9 mouse cellular contexts compared by ENCODE assay signal in genomic region chr13:113871853-113872252, GRCm38 (mm10).
DNase-seq lines count a peak whose midpoint lies in the region; ATAC-seq and TF ChIP-seq lines count a peak whose summit lies in the region.
"Had no signal": no experiment of that assay in that cellular context is flagged by ENCODE, and none has a peak within 500 bp of the region (broad histone marks: within the 10 kb centered on the region; RNA-seq: fewer than 3 reads in every experiment).

No protein-coding gene starts in this region.

- H3K4me1 ChIP-seq in kidney, postnatal 0 days (replicated peaks; ENCODE audit: insufficient read depth, low read length), result 0 out of 2 replicates have a peak, but pooled peaks cover 2% of the 10 kb centered on the region
- H3K4me1 ChIP-seq in hindbrain, postnatal 0 days (ENCODE audit: insufficient read depth, low read length), result no peaks in the 10 kb centered on the region

- peak; percentile 71 for DNase-seq in testis, postnatal 10 days (ENCODE audit: low spot score)
- no peak for DNase-seq in testis, postnatal 14 days (ENCODE audit: low spot score)
- DNase-seq in heart, adult 8-10 months (ENCODE audit: low spot score), result peak; percentile 74
- no peak for DNase-seq in kidney, postnatal 0 days (ENCODE audit: low spot score)
- DNase-seq in skeletal muscle tissue, adult 2 months (ENCODE audit: low read depth, low spot score), result peak; percentile 64
- DNase-seq in hindbrain, postnatal 0 days (ENCODE audit: low spot score), result no peak
- no peak for DNase-seq in thymus, adult 18-20 months
- DNase-seq: midbrain, embryonic 14.5 days had no signal

- no peaks in the 10 kb centered on the region for H3K36me3 ChIP-seq in kidney, postnatal 0 days (ENCODE audit: insufficient read depth, low read length)
- no peaks in the 10 kb centered on the region for H3K36me3 ChIP-seq in hindbrain, postnatal 0 days (ENCODE audit: insufficient read depth, low read length)

- H3K4me2 ChIP-seq in kidney, postnatal 0 days (ENCODE audit: low read length), result peak overlapping the region; percentile 23; the same call in 1 of the 2 replicates
- H3K4me2 ChIP-seq in hindbrain, postnatal 0 days (ENCODE audit: low read depth, low read length), result no peak overlapping the region

- H3K9me3 ChIP-seq in kidney, postnatal 0 days (replicated peaks; ENCODE audit: low read length), result no peaks in the 10 kb centered on the region
- no peaks in the 10 kb centered on the region for H3K9me3 ChIP-seq in hindbrain, postnatal 0 days (ENCODE audit: low read length)

- no peaks in the 10 kb centered on the region for H3K27me3 ChIP-seq in kidney, postnatal 0 days (ENCODE audit: insufficient read depth, low read length)
- no peaks in the 10 kb centered on the region for H3K27me3 ChIP-seq in hindbrain, postnatal 0 days (ENCODE audit: insufficient read depth, low read length)

- 53% methylated on average over 13 of the region's 13 CpGs for WGBS in kidney, postnatal 0 days
- WGBS in hindbrain, postnatal 0 days, result 53% methylated on average over 13 of the region's 13 CpGs

- no peak for TF ChIP-seq CTCF in kidney, postnatal 0 days (IDR thresholded peaks at IDR 0.05; ENCODE audit: low read depth)
- TF ChIP-seq CTCF in hindbrain, postnatal 0 days (IDR thresholded peaks at IDR 0.05; ENCODE audit: low read depth), result no peak

- no peak overlapping the region for H3K27ac ChIP-seq in kidney, postnatal 0 days
- no peak overlapping the region for H3K27ac ChIP-seq in hindbrain, postnatal 0 days

- no peak overlapping the region for H3K4me3 ChIP-seq in kidney, postnatal 0 days (replicated peaks; ENCODE audit: low read depth, low read length)
- H3K4me3 ChIP-seq in hindbrain, postnatal 0 days (ENCODE audit: low read length), result no peak overlapping the region

- no peak for ATAC-seq in kidney, postnatal 0 days (replicated peaks; ENCODE audit: low FRiP score, low read depth)
- no peak for ATAC-seq in hindbrain, postnatal 0 days
- ATAC-seq in erythroblast, adult 5-6 weeks (replicated peaks; ENCODE audit: low FRiP score, poor library complexity, severe bottlenecking), result no peak

- no peak overlapping the region for H3K9ac ChIP-seq in kidney, postnatal 0 days (ENCODE audit: low read depth, low read length)
- no peak overlapping the region for H3K9ac ChIP-seq in hindbrain, postnatal 0 days (replicated peaks; ENCODE audit: low read length)

Comparison
In these comparisons a context has a peak if more than half of its experiments do, and no peak if none do; other contexts are left out.
1. DNase-seq: peak in testis, postnatal 10 days (single experiment), heart, adult 8-10 months (single experiment) and skeletal muscle tissue, adult 2 months (single experiment); none in testis, postnatal 14 days (single experiment), kidney, postnatal 0 days (single experiment), hindbrain, postnatal 0 days (single experiment) and thymus, adult 18-20 months (0 of 2).